Mouse (Mus musculus) MEL (cell line): ENCODE data around the gene Evpl. TPM values are rescaled to one million over a fixed set of nuclear protein-coding genes. Genes with fewer than 3 reads are reported as not detected.

Experiments used
- DNase-seq: peaks from one replicate; pipeline ENCODE4 v3.0.0; 2011; ENCODE audit warnings: low read depth, low spot score
- H3K27ac ChIP-seq: 2 replicates; pipeline ENCODE4 v1.5.1; 2012; ENCODE audit warnings: low read depth, mild to moderate bottlenecking, control low read depth, low read length, moderate library complexity; ENCODE audit not compliant: control insufficient read depth
- H3K27me3 ChIP-seq, 2 experiments: fragments of 150-350 bp in 1 of 2; sonication (generic) in 1 of 2; 2 replicates each; pipeline ENCODE4 v1.6.1; 2012; ENCODE audit warnings: low read length in 2 of 2, mild to moderate bottlenecking in 2 of 2, improper control_type of control experiment in 1 of 2, moderate library complexity in 1 of 2; ENCODE audit not compliant: insufficient read depth in 2 of 2, control insufficient read depth in 1 of 2
- H3K36me3 ChIP-seq, 2 experiments: 2 replicates each; pipeline ENCODE4 v1.6.1; 2012 to 2014; ENCODE audit warnings: low read length in 2 of 2, improper control_type of control experiment in 1 of 2, inconsistent platforms in 1 of 2, mild to moderate bottlenecking in 1 of 2; ENCODE audit not compliant: insufficient read depth in 2 of 2, control insufficient read depth in 1 of 2
- H3K4me1 ChIP-seq, 2 experiments: fragments of 150-350 bp in 1 of 2; sonication (generic) in 1 of 2; 2 replicates each; pipeline ENCODE4 v1.6.1; 2012; ENCODE audit warnings: low read length in 2 of 2, improper control_type of control experiment in 1 of 2, mild to moderate bottlenecking in 1 of 2; ENCODE audit not compliant: insufficient read depth in 2 of 2, control insufficient read depth in 1 of 2
- H3K4me3 ChIP-seq, 2 experiments: fragments of 150-350 bp in 1 of 2; sonication (generic) in 1 of 2; 2 replicates each; pipeline ENCODE4 v1.5.1; 2012; ENCODE audit warnings: low read depth in 2 of 2, low read length in 2 of 2, mild to moderate bottlenecking in 2 of 2, moderate library complexity in 2 of 2, control low read depth in 1 of 2, improper control_type of control experiment in 1 of 2; ENCODE audit not compliant: control insufficient read depth in 1 of 2, insufficient read depth in 1 of 2
- H3K79me2 ChIP-seq: 2 replicates; pipeline ENCODE4 v1.6.1; 2012; ENCODE audit warnings: mild to moderate bottlenecking, low read length, moderate library complexity; ENCODE audit not compliant: control insufficient read depth, poor library complexity, insufficient read depth
- H3K9ac ChIP-seq: 2 replicates; pipeline ENCODE4 v1.6.1; 2012; ENCODE audit warnings: low read depth, mild to moderate bottlenecking, control low read depth, low read length, moderate library complexity; ENCODE audit not compliant: control insufficient read depth, poor library complexity, severe bottlenecking
- H3K9me3 ChIP-seq: fragments of 150-350 bp; sonication (generic); replicated peaks from 2 replicates; pipeline ENCODE4 v1.6.1; 2012; ENCODE audit warnings: mild to moderate bottlenecking, low read length, improper control_type of control experiment, moderate library complexity; ENCODE audit not compliant: insufficient read depth
- CHD1 ChIP-seq: IDR thresholded peaks from 2 replicates; pipeline ENCODE4 v1.6.1; 2012; ENCODE audit warnings: low read depth, mild to moderate bottlenecking, inconsistent platforms, low read length, improper control_type of control experiment
- CTCF ChIP-seq, 3 experiments: IDR thresholded peaks in 2 of 3; conservative IDR thresholded peaks in 1 of 3; 2 replicates each; pipeline ENCODE4 v1.5.1; 2011 to 2012; ENCODE audit warnings: low read length in 3 of 3, low read depth in 2 of 3, mild to moderate bottlenecking in 2 of 3, improper control_type of control experiment in 1 of 3, inconsistent platforms in 1 of 3, mixed read lengths in 1 of 3, moderate library complexity in 1 of 3; ENCODE audit not compliant: control insufficient read depth in 1 of 3, insufficient read depth in 1 of 3, poor library complexity in 1 of 3, severe bottlenecking in 1 of 3
- E2F4 ChIP-seq: IDR thresholded peaks from 2 replicates; pipeline ENCODE4 v1.6.1; 2011; ENCODE audit warnings: low read depth, low read length, improper control_type of control experiment, borderline replicate concordance
- ELF1 ChIP-seq: IDR thresholded peaks from 2 replicates; pipeline ENCODE4 v1.6.1; 2014; ENCODE audit warnings: low read depth, mild to moderate bottlenecking, inconsistent platforms, low read length, improper control_type of control experiment, moderate library complexity
- EP300 ChIP-seq, 2 experiments: IDR thresholded peaks; 2 replicates each; pipeline ENCODE4 v1.6.1; 2011; ENCODE audit warnings: improper control_type of control experiment in 2 of 2, low read length in 2 of 2, low read depth in 1 of 2, mild to moderate bottlenecking in 1 of 2
- HCFC1 ChIP-seq: IDR thresholded peaks from 2 replicates; pipeline ENCODE4 v1.6.1; 2012; ENCODE audit warnings: low read depth, mild to moderate bottlenecking, inconsistent platforms, low read length, improper control_type of control experiment, moderate library complexity
- JUND ChIP-seq: IDR thresholded peaks from 2 replicates; pipeline ENCODE4 v1.6.1; 2011; ENCODE audit warnings: low read depth, mild to moderate bottlenecking, improper control_type of control experiment, low read length
- KAT2A ChIP-seq: conservative IDR thresholded peaks from 2 replicates; pipeline ENCODE4 v1.6.1; 2012; ENCODE audit warnings: low read depth, low read length, improper control_type of control experiment, inconsistent platforms
- MAX ChIP-seq: IDR thresholded peaks from 2 replicates; pipeline ENCODE4 v1.6.1; 2011; ENCODE audit warnings: low read length, improper control_type of control experiment
- MEF2A ChIP-seq: IDR thresholded peaks from 2 replicates; pipeline ENCODE4 v1.6.1; 2014; ENCODE audit warnings: low read depth, mild to moderate bottlenecking, inconsistent platforms, low read length, improper control_type of control experiment; ENCODE audit not compliant: poor library complexity, insufficient replicate concordance, severe bottlenecking; ENCODE audit errors: extremely low read depth
- NELFE ChIP-seq: IDR thresholded peaks from 2 replicates; pipeline ENCODE4 v1.6.1; 2011; ENCODE audit warnings: low read depth, low read length, improper control_type of control experiment
- POLR2A ChIP-seq, 2 experiments: IDR thresholded peaks; 2 replicates each; pipeline ENCODE4 v1.6.1; 2011 to 2012; ENCODE audit warnings: low read length in 2 of 2, mild to moderate bottlenecking in 2 of 2, control low read depth in 1 of 2, improper control_type of control experiment in 1 of 2, low read depth in 1 of 2, moderate library complexity in 1 of 2; ENCODE audit not compliant: control insufficient read depth in 1 of 2, insufficient read depth in 1 of 2, poor library complexity in 1 of 2
- POLR2AphosphoS5 ChIP-seq: IDR thresholded peaks from 2 replicates; pipeline ENCODE4 v1.6.1; 2012; ENCODE audit warnings: low read depth, borderline replicate concordance, mild to moderate bottlenecking, inconsistent platforms, low read length, moderate library complexity, mixed read lengths
- RAD21 ChIP-seq: IDR thresholded peaks from 2 replicates; pipeline ENCODE4 v1.6.1; 2011; ENCODE audit warnings: mild to moderate bottlenecking, low read depth, low read length, improper control_type of control experiment
- RCOR1 ChIP-seq: IDR thresholded peaks from 2 replicates; pipeline ENCODE4 v1.6.1; 2012; ENCODE audit warnings: low read depth, mild to moderate bottlenecking, inconsistent platforms, low read length, improper control_type of control experiment
- TBP ChIP-seq: IDR thresholded peaks from 2 replicates; pipeline ENCODE4 v1.8.0; 2011; ENCODE audit warnings: low read depth, low read length, improper control_type of control experiment
- TCF12 ChIP-seq: IDR thresholded peaks from 2 replicates; pipeline ENCODE4 v1.6.1; 2014; ENCODE audit warnings: low read depth, mild to moderate bottlenecking, inconsistent platforms, low read length, improper control_type of control experiment, moderate library complexity
- ZKSCAN1 ChIP-seq: IDR thresholded peaks from 2 replicates; pipeline ENCODE4 v1.6.1; 2012; ENCODE audit warnings: low read depth, mild to moderate bottlenecking, inconsistent platforms, low read length, improper control_type of control experiment, moderate library complexity
- ZNF384 ChIP-seq: IDR thresholded peaks from 2 replicates; pipeline ENCODE4 v1.6.1; 2012; ENCODE audit warnings: low read depth, mild to moderate bottlenecking, inconsistent platforms, low read length, improper control_type of control experiment
- polyA plus RNA-seq, 2 experiments: library from polyadenylated mRNA; stranded (reverse) in 1 of 2; unstranded in 1 of 2; fragments of >175 nt in 1 of 2; fragments of >200 nt in 1 of 2; gene quantifications; 2 replicates each; pipeline versions ENCODE4 v1.2.1 to v1.2.4; 2012; ENCODE audit warnings: low replicate concordance in 2 of 2, low read depth in 1 of 2; ENCODE audit not compliant: insufficient read length in 2 of 2, insufficient read depth in 1 of 2, missing spikeins in 1 of 2
- total RNA-seq: library from RNA; depleted of rRNA; stranded (reverse); fragments of 300-350 nt; gene quantifications from 2 replicates; pipeline ENCODE4 v1.2.3, GENCODE M21; 2012

The Evpl gene
- total and polyA plus RNA-seq, 3 experiments = 0.39 to 0.78 TPM; not detected in 1

GRCm38 (mm10) chr11:116198639-116199531, 39.0 kb downstream of the Evpl start, which contains the start of the genes Ten1 and Acox1 (continued):
- TF ChIP-seq CTCF (IDR thresholded peaks at IDR 0.05 in 2 of 3, conservative IDR thresholded peaks at IDR 0.05 in 1 of 3; ENCODE audit: control insufficient read depth in 1 of 3, insufficient read depth in 1 of 3, low read depth in 2 of 3, low read length in 3 of 3, poor library complexity in 1 of 3, severe bottlenecking in 1 of 3) = no peak
- no peak for TF ChIP-seq RAD21
- peak; percentile 79 for TF ChIP-seq MAX
- peak; percentile 78 for TF ChIP-seq HCFC1
- TF ChIP-seq EP300 (IDR thresholded peaks at IDR 0.05; ENCODE audit: low read depth in 1 of 2, low read length in 2 of 2) = peak in 1 of 2 experiments; percentile 42; a peak in 1 of 4 replicates

GRCm38 (mm10) chr11:116198132-116198531, 39.7 kb downstream of the Evpl start:
- no peaks in the 10 kb centered on the region for H3K9me3 ChIP-seq
- H3K9ac ChIP-seq = peak overlapping the region; percentile 73
- peak overlapping the region; percentile 44 for H3K27ac ChIP-seq
- H3K36me3 ChIP-seq = peaks cover 0 to 40% of the 10 kb centered on the region in 2 experiments; a peak in 2 of 4 replicates
- no peak for TF ChIP-seq ZNF384
- no peak for TF ChIP-seq CHD1
- no peak for TF ChIP-seq NELFE
- no peak for TF ChIP-seq ZKSCAN1
- TF ChIP-seq E2F4 = no peak
- TF ChIP-seq ELF1 = no peak
- no peak; the same call in 1 of the 2 replicates for TF ChIP-seq TBP
- no peak for TF ChIP-seq JUND
- no peak for TF ChIP-seq POLR2AphosphoS5
- no peak for TF ChIP-seq RAD21
- TF ChIP-seq TCF12 = no peak
- no peak for TF ChIP-seq POLR2A (IDR thresholded peaks at IDR 0.05; ENCODE audit: control insufficient read depth in 1 of 2, insufficient read depth in 1 of 2, low read depth in 1 of 2, low read length in 2 of 2, poor library complexity in 1 of 2)
- TF ChIP-seq RCOR1 = no peak
- no peak for TF ChIP-seq KAT2A
- no peak for TF ChIP-seq MEF2A
- no peaks in the 10 kb centered on the region for H3K27me3 ChIP-seq
- peaks cover 26 to 27% of the 10 kb centered on the region in 2 experiments for H3K4me1 ChIP-seq
- peaks cover 8% of the 10 kb centered on the region for H3K79me2 ChIP-seq
- DNase-seq = peak; percentile 64
- peak overlapping the region; percentile 90 to 94 for H3K4me3 ChIP-seq
